Comparison of ENCODE assay signal across 9 mouse cellular contexts in the genomic region with DNA sequence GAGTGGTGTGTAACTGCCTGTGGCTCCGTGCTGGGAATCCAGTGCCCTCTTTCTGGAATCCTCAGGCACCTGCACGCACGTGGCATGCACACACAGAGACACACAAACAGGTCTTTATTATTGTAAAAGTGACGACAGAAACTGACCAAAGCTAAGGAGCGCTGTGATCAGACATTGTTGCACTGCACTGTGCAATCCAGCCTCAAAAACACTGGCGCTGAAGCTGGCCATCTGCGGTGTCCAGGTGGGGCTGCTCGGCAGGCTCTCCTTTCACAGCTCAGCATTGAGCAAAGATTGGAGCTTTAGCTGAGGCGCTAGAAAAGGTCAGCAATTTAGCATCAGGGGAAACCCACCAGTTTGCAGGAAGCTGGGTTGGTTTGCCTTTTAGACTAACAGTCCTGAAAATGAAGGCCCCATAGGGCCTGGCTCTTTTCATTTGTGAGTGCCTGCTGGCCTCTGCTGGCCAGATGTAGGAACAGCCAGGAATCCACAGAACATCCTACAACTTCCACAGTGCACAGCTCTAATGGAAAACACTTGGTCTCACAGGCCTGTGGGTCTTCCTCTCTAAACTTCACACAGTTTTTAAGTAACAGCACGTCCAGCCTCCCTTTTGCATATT. TPM values are rescaled to one million over a fixed set of nuclear protein-coding genes. Genes with fewer than 3 reads are reported as not detected.
DNase-seq lines count a peak whose midpoint lies in the region; ATAC-seq and TF ChIP-seq lines count a peak whose summit lies in the region.
"Had no signal": no experiment of that assay in that cellular context is flagged by ENCODE, and none has a peak within 500 bp of the region (broad histone marks: within the 10 kb centered on the region; RNA-seq: fewer than 3 reads in every experiment).

No protein-coding gene starts in this region.

- ATAC-seq in forebrain, embryonic 12.5 days (ENCODE audit: low FRiP score) = peak; percentile 85

- WGBS in forebrain, embryonic 12.5 days = 62% methylated on average over 10 of the region's 10 CpGs
- WGBS in hindbrain, embryonic 10.5 days = 64% methylated on average over 10 of the region's 10 CpGs

- H3K9me3 ChIP-seq in forebrain, embryonic 12.5 days = no peaks in the 10 kb centered on the region
- no peaks in the 10 kb centered on the region for H3K9me3 ChIP-seq in hindbrain, embryonic 10.5 days

- H3K4me2 ChIP-seq in forebrain, embryonic 12.5 days = no peak overlapping the region

- no peak overlapping the region for H3K4me3 ChIP-seq in forebrain, embryonic 12.5 days (replicated peaks)
- H3K4me3 ChIP-seq in hindbrain, embryonic 10.5 days = no peak overlapping the region
- no peak overlapping the region for H3K4me3 ChIP-seq in layer of hippocampus, adult 2 months
- H3K4me3 ChIP-seq: myocyte had no signal

- TF ChIP-seq CTCF in layer of hippocampus, adult 2 months (conservative IDR thresholded peaks at IDR 0.05) = peak; percentile 95

- no peaks in the 10 kb centered on the region for H3K4me1 ChIP-seq in forebrain, embryonic 12.5 days
- H3K4me1 ChIP-seq in hindbrain, embryonic 10.5 days (replicated peaks) = no peaks in the 10 kb centered on the region

- no peaks in the 10 kb centered on the region for H3K36me3 ChIP-seq in forebrain, embryonic 12.5 days (replicated peaks)
- H3K36me3 ChIP-seq in hindbrain, embryonic 10.5 days = no peaks in the 10 kb centered on the region

- peak; percentile 69 to 88 for DNase-seq in adrenal gland, adult (ENCODE audit: inconsistent age in 2 of 2, low spot score in 1 of 2)
- DNase-seq in adrenal gland, adult 8-10 months = no peak
- peak; percentile 20 for DNase-seq in c-Kit-positive CD71-positive TER-119-positive erythroid progenitor cells, embryonic 14.5 days (ENCODE audit: low spot score)
- DNase-seq in hindbrain, embryonic 10.5 days (ENCODE audit: low spot score) = peak; percentile 73
- DNase-seq in layer of hippocampus, adult 2 months (ENCODE audit: low spot score in 2 of 2) = peak; percentile 72 to 80
- peak; percentile 74 for DNase-seq in lung, postnatal 14 days
- DNase-seq in right cerebral cortex, adult 18-20 months = peak; percentile 81

- no peak overlapping the region for H3K9ac ChIP-seq in forebrain, embryonic 12.5 days

- H3K27me3 ChIP-seq in forebrain, embryonic 12.5 days = peaks cover 6% of the 10 kb centered on the region; the same call in 1 of the 2 replicates
- peaks cover 2% of the 10 kb centered on the region; the same call in 1 of the 2 replicates for H3K27me3 ChIP-seq in hindbrain, embryonic 10.5 days (ENCODE audit: insufficient read depth, poor library complexity, severe bottlenecking)

- H3K27ac ChIP-seq in forebrain, embryonic 12.5 days = no peak overlapping the region
- H3K27ac ChIP-seq in hindbrain, embryonic 10.5 days = no peak overlapping the region; the same call in 1 of the 2 replicates
- 0 out of 2 replicates have a peak overlapping the region, but pooled peaks have one; percentile 6 for H3K27ac ChIP-seq in layer of hippocampus, adult 2 months

RNA-seq across cellular contexts. Expression of a gene that starts 36.3 kb away (rescaled TPM):
- 1 to 10 TPM in 2 of 4 experiments, under 1 TPM in 1, not detected in 1; 0.35 to 2.2 (median 1.5) TPM for total RNA-seq in adrenal gland, adult 8-10 months (2022)
- polyA plus RNA-seq in forebrain, embryonic 12.5 days (2016; fragmentation: Nextera tagmentation; extraction: Ambion mirVana) = 0.66 and 0.78 TPM in 2 replicates
- 0.47 TPM in 2 replicates for polyA plus RNA-seq in hindbrain, embryonic 10.5 days (2016; fragmentation: Nextera tagmentation; extraction: Ambion mirVana)
- total RNA-seq in layer of hippocampus, adult 2 months (2021) = under 1 TPM in 1 of 2 experiments, not detected in 1; 0.22 TPM
